In genomic region chr3:29082296-29082995, GRCm38 (mm10) we compare ENCODE assay signal across 8 mouse cellular contexts. TPM values are rescaled to one million over a fixed set of nuclear protein-coding genes. Genes with fewer than 3 reads are reported as not detected.
DNase-seq lines count a peak whose midpoint lies in the region; ATAC-seq and TF ChIP-seq lines count a peak whose summit lies in the region.

No protein-coding gene starts in this region.

- TF ChIP-seq EP300 in lung, postnatal 0 days (IDR thresholded peaks at IDR 0.05): no peak

- H3K9me3 ChIP-seq in embryonic facial prominence, embryonic 13.5 days: no peaks in the 10 kb centered on the region
- no peaks in the 10 kb centered on the region for H3K9me3 ChIP-seq in hindbrain, embryonic 10.5 days
- no peaks in the 10 kb centered on the region for H3K9me3 ChIP-seq in lung, postnatal 0 days (ENCODE audit: low read length)

- no peak for TF ChIP-seq CTCF in liver, adult 2 months (IDR thresholded peaks at IDR 0.05; ENCODE audit: low read depth, low read length)
- TF ChIP-seq CTCF in lung, postnatal 0 days (IDR thresholded peaks at IDR 0.05): peak; percentile 31

- H3K4me3 ChIP-seq in liver, adult 2 months (ENCODE audit: insufficient read depth, low read depth, low read length): peak overlapping the region; percentile 53
- peak overlapping the region; percentile 51 for H3K4me3 ChIP-seq in embryonic facial prominence, embryonic 13.5 days
- peak overlapping the region; percentile 67 for H3K4me3 ChIP-seq in hindbrain, embryonic 10.5 days
- peak overlapping the region; percentile 45 for H3K4me3 ChIP-seq in lung, postnatal 0 days (ENCODE audit: low read depth, low read length)

- TF ChIP-seq POLR2A in liver, adult 2 months (IDR thresholded peaks at IDR 0.05; ENCODE audit: extremely low read depth, insufficient read depth, low read length): no peak

- H3K27ac ChIP-seq in liver, adult 2 months (replicated peaks; ENCODE audit: insufficient read depth, low read depth, low read length): no peak overlapping the region
- H3K27ac ChIP-seq in embryonic facial prominence, embryonic 13.5 days: no peak overlapping the region
- peak overlapping the region; percentile 78 for H3K27ac ChIP-seq in hindbrain, embryonic 10.5 days
- no peak overlapping the region for H3K27ac ChIP-seq in lung, postnatal 0 days (ENCODE audit: low read length)

- peak; percentile 71 for ATAC-seq in embryonic facial prominence, embryonic 13.5 days (ENCODE audit: insufficient number of reproducible peaks, insufficient read depth, low FRiP score, low TSS enrichment, low read depth)
- ATAC-seq in lung, postnatal 0 days: peak; percentile 54

- H3K36me3 ChIP-seq in liver, adult 2 months (ENCODE audit: control insufficient read depth, insufficient read depth, low read length): no peaks in the 10 kb centered on the region
- H3K36me3 ChIP-seq in embryonic facial prominence, embryonic 13.5 days: no peaks in the 10 kb centered on the region
- H3K36me3 ChIP-seq in hindbrain, embryonic 10.5 days: no peaks in the 10 kb centered on the region
- H3K36me3 ChIP-seq in lung, postnatal 0 days (ENCODE audit: insufficient read depth, low read length): no peaks in the 10 kb centered on the region

- no peaks in the 10 kb centered on the region for H3K4me1 ChIP-seq in liver, adult 2 months (ENCODE audit: control insufficient read depth, insufficient read depth, low read length)
- peaks cover 20% of the 10 kb centered on the region for H3K4me1 ChIP-seq in embryonic facial prominence, embryonic 13.5 days
- peaks cover 21% of the 10 kb centered on the region for H3K4me1 ChIP-seq in hindbrain, embryonic 10.5 days (replicated peaks)
- no peaks in the 10 kb centered on the region; the same call in 1 of the 2 replicates for H3K4me1 ChIP-seq in lung, postnatal 0 days (ENCODE audit: insufficient read depth, low read depth, low read length)

- WGBS in liver, adult 2 months: 2% methylated on average over 55 of the region's 59 CpGs
- WGBS in embryonic facial prominence, embryonic 13.5 days: under 1% methylated on average over 50 of the region's 59 CpGs
- WGBS in hindbrain, embryonic 10.5 days: under 1% methylated on average over 50 of the region's 59 CpGs
- 2% methylated on average over 43 of the region's 59 CpGs for WGBS in lung, postnatal 0 days

- DNase-seq in liver, adult 2 months (ENCODE audit: extremely low read depth, low read depth, low spot score): no peak
- no peak for DNase-seq in liver
- DNase-seq in hindbrain, embryonic 10.5 days (ENCODE audit: low spot score): peak; percentile 76
- DNase-seq in layer of hippocampus, adult 9-11 months: peak; percentile 34
- peak; percentile 30 for DNase-seq in lung, postnatal 0 days (ENCODE audit: low spot score)
- DNase-seq in right cerebral cortex, adult 18-20 months: peak; percentile 26
- no peak for DNase-seq in natural killer cell, adult 2 months (ENCODE audit: low spot score in 2 of 2)

- H3K79me2 ChIP-seq in liver, adult 2 months (ENCODE audit: control insufficient read depth, insufficient read depth, low read length): no peaks in the 10 kb centered on the region

- H3K9ac ChIP-seq in liver, adult 2 months (ENCODE audit: low read depth, low read length): 0 out of 2 replicates have a peak overlapping the region, but pooled peaks have one; percentile 34
- peak overlapping the region; percentile 51; the same call in 1 of the 2 replicates for H3K9ac ChIP-seq in embryonic facial prominence, embryonic 13.5 days
- no peak overlapping the region for H3K9ac ChIP-seq in lung, postnatal 0 days (replicated peaks; ENCODE audit: low read depth)

- peaks cover 10% of the 10 kb centered on the region; the same call in 1 of the 2 replicates for H3K27me3 ChIP-seq in liver, adult 2 months (ENCODE audit: control insufficient read depth, insufficient read depth, low read length)
- peaks cover 81% of the 10 kb centered on the region for H3K27me3 ChIP-seq in embryonic facial prominence, embryonic 13.5 days
- H3K27me3 ChIP-seq in hindbrain, embryonic 10.5 days (ENCODE audit: insufficient read depth, poor library complexity, severe bottlenecking): peaks cover 69% of the 10 kb centered on the region
- H3K27me3 ChIP-seq in lung, postnatal 0 days (replicated peaks; ENCODE audit: insufficient read depth, low read length): peaks cover 14% of the 10 kb centered on the region; the same call in 1 of the 2 replicates

- H3K4me2 ChIP-seq in embryonic facial prominence, embryonic 13.5 days: peak overlapping the region; percentile 94
- peak overlapping the region; percentile 72 for H3K4me2 ChIP-seq in lung, postnatal 0 days (replicated peaks; ENCODE audit: low read depth, low read length)

RNA-seq across cellular contexts. Expression of gene Egfem1, which starts 0.6 kb away (rescaled TPM):
- total RNA-seq in liver, adult 2 months (2014; rRNA removed): 1.5 and 2.4 TPM in 2 replicates
- polyA plus RNA-seq in liver, adult 2 months (2012; rRNA removed): 0.48 and 2.1 TPM in 2 replicates
- polyA plus RNA-seq in embryonic facial prominence, embryonic 13.5 days (2015; fragmentation: Nextera tagmentation; extraction: Ambion mirVana): 1.4 and 3.7 TPM in 2 replicates
- polyA plus RNA-seq in hindbrain, embryonic 10.5 days (2016; fragmentation: Nextera tagmentation; extraction: Ambion mirVana): 2.3 and 2.4 TPM in 2 replicates
- polyA plus RNA-seq in lung, postnatal 0 days (2015; fragmentation: Nextera tagmentation; extraction: Ambion mirVana): 19.7 and 23.4 TPM in 2 replicates

Comparison
In these comparisons a context has a peak if more than half of its experiments do, and no peak if none do; other contexts are left out.
1. DNase-seq: peak in hindbrain, embryonic 10.5 days (single experiment), layer of hippocampus, adult 9-11 months (single experiment), lung, postnatal 0 days (single experiment) and right cerebral cortex, adult 18-20 months (single experiment); none in liver, adult 2 months (single experiment), liver (single experiment) and natural killer cell, adult 2 months (0 of 2).
2. Peak in every context shown above with its lines, with median percentiles within 50 percentile points of each other: H3K4me3 ChIP-seq.